ENCODE assay signal across 12 mouse cellular contexts in genomic region chr19:55756707-55757106, GRCm38 (mm10). TPM values are rescaled to one million over a fixed set of nuclear protein-coding genes. Genes with fewer than 3 reads are reported as not detected.
A peak's percentile ranks its signal among the peaks of the same experiment; 100 is the strongest.
DNase-seq lines count a peak whose midpoint lies in the region; ATAC-seq and TF ChIP-seq lines count a peak whose summit lies in the region.
"Had no signal": no experiment of that assay in that cellular context is flagged by ENCODE, and none has a peak within 500 bp of the region (broad histone marks: within the 10 kb centered on the region; RNA-seq: fewer than 3 reads in every experiment).

No protein-coding gene starts in this region.

- no peaks in the 10 kb centered on the region for H3K27me3 ChIP-seq in kidney, embryonic 14.5 days (ENCODE audit: control insufficient read depth, insufficient read depth, low read length)
- H3K27me3 ChIP-seq in cerebellum, adult 2 months (ENCODE audit: control insufficient read depth, insufficient read depth, low read length) = no peaks in the 10 kb centered on the region
- H3K27me3 ChIP-seq: liver, embryonic 15.5 days had no signal

- TF ChIP-seq CTCF in cerebellum, adult 2 months (IDR thresholded peaks at IDR 0.05; ENCODE audit: borderline replicate concordance, insufficient read depth, low read depth, low read length) = no peak

- peak overlapping the region; percentile 20; the same call in 1 of the 2 replicates for H3K27ac ChIP-seq in kidney, embryonic 14.5 days (ENCODE audit: low read depth, low read length)
- H3K27ac ChIP-seq in cerebellum, adult 2 months (ENCODE audit: insufficient read depth, low read length) = no peak overlapping the region
- H3K27ac ChIP-seq: liver, embryonic 15.5 days; neural tube, embryonic 15.5 days had no signal

- DNase-seq in gastrocnemius, postnatal 10 days = peak; percentile 25
- no peak for DNase-seq in gastrocnemius, postnatal 36 days
- no peak for DNase-seq in kidney, adult 11 months
- DNase-seq in right cerebral cortex, postnatal 10 days (ENCODE audit: low spot score in 2 of 2) = peak; percentile 36 to 42
- DNase-seq in right cerebral cortex, postnatal 25 days = no peak
- no peak for DNase-seq in cerebellum, postnatal 25 days
- no peak for DNase-seq in cerebellum, adult 2 months
- DNase-seq: cerebellum, postnatal 36 days; right cerebral cortex, postnatal 14 days had no signal

- H3K36me3 ChIP-seq in kidney, embryonic 14.5 days (ENCODE audit: control insufficient read depth, insufficient read depth, low read length) = no peaks in the 10 kb centered on the region; the same call in 1 of the 2 replicates
- H3K36me3 ChIP-seq: liver, embryonic 15.5 days; neural tube, embryonic 15.5 days had no signal

- no peak overlapping the region for H3K9ac ChIP-seq in kidney, embryonic 14.5 days (ENCODE audit: low read depth, low read length)
- H3K9ac ChIP-seq: liver, embryonic 15.5 days; neural tube, embryonic 15.5 days had no signal

- no peak overlapping the region for H3K4me2 ChIP-seq in kidney, embryonic 14.5 days (replicated peaks; ENCODE audit: low read depth, low read length)
- H3K4me2 ChIP-seq: liver, embryonic 15.5 days; neural tube, embryonic 15.5 days had no signal

- H3K4me3 ChIP-seq in kidney, embryonic 14.5 days (ENCODE audit: low read length) = no peak overlapping the region
- H3K4me3 ChIP-seq in cerebellum, adult 2 months (replicated peaks; ENCODE audit: insufficient read depth, low read depth, low read length) = no peak overlapping the region
- H3K4me3 ChIP-seq: liver, embryonic 15.5 days; neural tube, embryonic 15.5 days had no signal

- H3K4me1 ChIP-seq in kidney, embryonic 14.5 days (ENCODE audit: control insufficient read depth, insufficient read depth, low read length) = peaks cover 39% of the 10 kb centered on the region
- no peaks in the 10 kb centered on the region for H3K4me1 ChIP-seq in cerebellum, adult 2 months (ENCODE audit: control insufficient read depth, insufficient read depth, low read length)

- no peaks in the 10 kb centered on the region for H3K9me3 ChIP-seq in kidney, embryonic 14.5 days (ENCODE audit: control insufficient read depth, low read length)
- H3K9me3 ChIP-seq: liver, embryonic 15.5 days; neural tube, embryonic 15.5 days had no signal

- TF ChIP-seq POLR2A in cerebellum, adult 2 months (IDR thresholded peaks at IDR 0.05; ENCODE audit: borderline replicate concordance, insufficient read depth, low read length) = no peak

- intact Hi-C loops in gastrocnemius, postnatal 36 days (cut with DNase I) = no loop called here

- no peak for ATAC-seq in kidney, embryonic 14.5 days (ENCODE audit: low FRiP score, low TSS enrichment)

- 54% methylated on average over 8 of the region's 8 CpGs for WGBS in kidney, embryonic 14.5 days
- WGBS in cerebellum, adult 2 months = 48% methylated on average over 8 of the region's 8 CpGs

RNA-seq across cellular contexts. Expression of gene Tcf7l2, which starts 15.1 kb away (rescaled TPM):
- total RNA-seq in gastrocnemius, postnatal 10 days (2021) = 10 to 100 TPM; 18.2 to 27.3 TPM
- 1 to 10 TPM; 6.6 to 9.7 TPM for total RNA-seq in gastrocnemius, postnatal 36 days (2021)
- 65.8 and 80.8 TPM in 2 replicates for polyA plus RNA-seq in kidney, embryonic 14.5 days (2014; fragmentation: Nextera tagmentation; extraction: Ambion mirVana)
- 17.5 and 23.3 TPM in 2 replicates for polyA plus RNA-seq in cerebellum, adult 2 months (2012; rRNA removed)

Comparison
In these comparisons a context has a peak if more than half of its experiments do, and no peak if none do; other contexts are left out.
1. DNase-seq: peak in gastrocnemius, postnatal 10 days (single experiment) and right cerebral cortex, postnatal 10 days (2 of 2); none in gastrocnemius, postnatal 36 days (0 of 2), kidney, adult 11 months (single experiment), right cerebral cortex, postnatal 25 days (single experiment), cerebellum, postnatal 25 days (0 of 2) and cerebellum, adult 2 months (0 of 2).